Comparison of ENCODE assay signal across 8 mouse cellular contexts in genomic region chr1:79711147-79712126, GRCm38 (mm10). TPM values are rescaled to one million over a fixed set of nuclear protein-coding genes. Genes with fewer than 3 reads are reported as not detected.
DNase-seq lines count a peak whose midpoint lies in the region; ATAC-seq and TF ChIP-seq lines count a peak whose summit lies in the region.

No protein-coding gene starts in this region.

- ATAC-seq in heart, embryonic 12.5 days (ENCODE audit: insufficient number of reproducible peaks, low FRiP score) = no peak
- ATAC-seq in heart, embryonic 14.5 days (ENCODE audit: insufficient number of reproducible peaks, insufficient read depth, low FRiP score, low read depth) = no peak
- no peak for ATAC-seq in intestine, postnatal 0 days

- WGBS in heart, embryonic 12.5 days = 68% methylated on average over 18 of the region's 18 CpGs
- 67% methylated on average over 18 of the region's 18 CpGs for WGBS in heart, embryonic 14.5 days
- WGBS in intestine, postnatal 0 days = 72% methylated on average over 18 of the region's 18 CpGs

- 0 out of 2 replicates have a peak overlapping the region, but pooled peaks have one; percentile 26 for H3K27ac ChIP-seq in heart, embryonic 12.5 days (ENCODE audit: poor library complexity, severe bottlenecking)
- H3K27ac ChIP-seq in heart, embryonic 14.5 days (replicated peaks in 1 of 2; ENCODE audit: control insufficient read depth in 1 of 2, insufficient read depth in 1 of 2, low read depth in 2 of 2, low read length in 2 of 2) = peak overlapping the region; percentile 37 to 41
- no peak overlapping the region for H3K27ac ChIP-seq in intestine, postnatal 0 days (ENCODE audit: low read depth, low read length)

- peaks cover 8% of the 10 kb centered on the region; the same call in 1 of the 2 replicates for H3K4me1 ChIP-seq in heart, embryonic 12.5 days (replicated peaks)
- H3K4me1 ChIP-seq in heart, embryonic 14.5 days (ENCODE audit: control insufficient read depth in 2 of 2, insufficient read depth in 2 of 2, low read length in 2 of 2) = peaks cover 0 to 6% of the 10 kb centered on the region in 2 experiments; a peak in 2 of 4 replicates
- no peaks in the 10 kb centered on the region for H3K4me1 ChIP-seq in intestine, postnatal 0 days (replicated peaks; ENCODE audit: control insufficient read depth, insufficient read depth, low read length)

- H3K9ac ChIP-seq in heart, embryonic 12.5 days = no peak overlapping the region
- no peak overlapping the region for H3K9ac ChIP-seq in heart, embryonic 14.5 days (ENCODE audit: low read length)
- no peak overlapping the region for H3K9ac ChIP-seq in intestine, postnatal 0 days (ENCODE audit: low read depth, low read length)

- no peak for TF ChIP-seq CTCF in intestine, postnatal 0 days (IDR thresholded peaks at IDR 0.05; ENCODE audit: low read depth)

- no peaks in the 10 kb centered on the region for H3K27me3 ChIP-seq in heart, embryonic 12.5 days (replicated peaks)
- H3K27me3 ChIP-seq in heart, embryonic 14.5 days (ENCODE audit: control insufficient read depth, insufficient read depth, low read length) = no peaks in the 10 kb centered on the region
- no peaks in the 10 kb centered on the region for H3K27me3 ChIP-seq in intestine, postnatal 0 days (replicated peaks; ENCODE audit: control insufficient read depth, insufficient read depth, low read length)

- peaks cover 51% of the 10 kb centered on the region for H3K36me3 ChIP-seq in heart, embryonic 12.5 days
- H3K36me3 ChIP-seq in heart, embryonic 14.5 days (ENCODE audit: control insufficient read depth, insufficient read depth, low read length) = peaks cover 43% of the 10 kb centered on the region
- H3K36me3 ChIP-seq in intestine, postnatal 0 days (ENCODE audit: control insufficient read depth, insufficient read depth) = peaks cover 53% of the 10 kb centered on the region

- H3K9me3 ChIP-seq in heart, embryonic 12.5 days (replicated peaks) = no peaks in the 10 kb centered on the region
- no peaks in the 10 kb centered on the region for H3K9me3 ChIP-seq in heart, embryonic 14.5 days (ENCODE audit: control insufficient read depth, low read length)
- H3K9me3 ChIP-seq in intestine, postnatal 0 days (ENCODE audit: control insufficient read depth) = no peaks in the 10 kb centered on the region

- no peak overlapping the region for H3K4me2 ChIP-seq in heart, embryonic 12.5 days
- H3K4me2 ChIP-seq in heart, embryonic 14.5 days (ENCODE audit: low read length) = no peak overlapping the region
- H3K4me2 ChIP-seq in intestine, postnatal 0 days (replicated peaks; ENCODE audit: low read depth) = no peak overlapping the region

- H3K4me3 ChIP-seq in heart, embryonic 12.5 days = no peak overlapping the region
- H3K4me3 ChIP-seq in heart, embryonic 14.5 days (ENCODE audit: control insufficient read depth in 1 of 2, insufficient read depth in 1 of 2, low read depth in 1 of 2, low read length in 2 of 2) = no peak overlapping the region
- no peak overlapping the region for H3K4me3 ChIP-seq in intestine, postnatal 0 days (ENCODE audit: low read depth, low read length)

- DNase-seq in heart, postnatal 4 days = no peak
- peak; percentile 27 to 31 for DNase-seq in B cell, adult 2 months
- peak; percentile 49 for DNase-seq in lung, postnatal 25 days (ENCODE audit: low spot score)
- no peak for DNase-seq in embryo, embryonic 10 days (ENCODE audit: low spot score)
- DNase-seq in ovary, postnatal 36 days (ENCODE audit: low spot score) = no peak

RNA-seq across cellular contexts. Expression of gene Ap1s3, which starts 39.7 kb away (rescaled TPM):
- 0.17 and 0.20 TPM in 2 replicates for polyA plus RNA-seq in heart, embryonic 12.5 days (2016; fragmentation: Nextera tagmentation; extraction: Ambion mirVana)
- 1 to 10 TPM; 2.4 to 3.2 TPM for total RNA-seq in heart, postnatal 4 days (2021)
- polyA plus RNA-seq in heart, embryonic 14.5 days (2014; fragmentation: Nextera tagmentation; extraction: Ambion mirVana) = 0.70 and 0.74 TPM in 2 replicates
- polyA plus RNA-seq in intestine, postnatal 0 days (2015; fragmentation: Nextera tagmentation; extraction: Ambion mirVana) = 2.2 and 2.5 TPM in 2 replicates

Comparison
In these comparisons a context has a peak if more than half of its experiments do, and no peak if none do; other contexts are left out.
1. DNase-seq: peak in B cell, adult 2 months (2 of 2) and lung, postnatal 25 days (single experiment); none in heart, postnatal 4 days (single experiment), embryo, embryonic 10 days (single experiment) and ovary, postnatal 36 days (single experiment).